Mouse (Mus musculus) left cerebral cortex, postnatal 25 days (tissue): ENCODE data around the gene Csrp1. TPM values are rescaled to one million over a fixed set of nuclear protein-coding genes. Genes with fewer than 3 reads are reported as not detected.

Experiments used
- DNase-seq, 2 experiments: peaks; one replicate each; pipeline ENCODE4 v3.0.0; 2022; ENCODE audit warnings: low spot score in 2 of 2, mixed read lengths in 1 of 2
- intact Hi-C: fragments of 180-260 bp; cut with DNase I; formaldehyde crosslinking; loops from one replicate; pipeline ENCODE4 v1.15.1; 2025
- total RNA-seq, 2 experiments: library from RNA; stranded (reverse); gene quantifications; 2 replicates each; pipeline ENCODE4 v1.2.3; 2021

The Csrp1 gene
- total RNA-seq, 2 experiments from 2014 or later, result 179 to 206 TPM

DNA sequence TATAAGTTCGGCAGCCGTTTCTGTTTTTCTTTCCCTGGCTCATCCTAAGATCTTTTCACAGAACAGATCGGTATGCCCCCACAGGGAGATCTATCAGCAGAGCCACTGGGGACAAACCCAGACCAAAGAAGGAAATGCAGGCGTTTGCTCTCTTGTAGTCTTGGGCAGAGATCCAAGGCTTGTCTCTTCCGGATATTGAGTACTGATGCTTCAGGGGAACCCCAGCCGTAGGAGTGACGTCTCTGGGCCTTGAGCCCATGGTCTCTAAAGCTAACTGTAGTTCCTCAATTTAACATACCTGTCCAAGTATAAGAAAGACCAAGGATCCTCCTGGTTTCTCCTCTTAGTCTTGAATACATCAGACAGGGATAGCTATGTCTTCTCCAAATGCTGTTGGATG lies 6.1 kb downstream of the Csrp1 start:
- no peak for DNase-seq
- intact Hi-C loops, result no loop called here

DNA sequence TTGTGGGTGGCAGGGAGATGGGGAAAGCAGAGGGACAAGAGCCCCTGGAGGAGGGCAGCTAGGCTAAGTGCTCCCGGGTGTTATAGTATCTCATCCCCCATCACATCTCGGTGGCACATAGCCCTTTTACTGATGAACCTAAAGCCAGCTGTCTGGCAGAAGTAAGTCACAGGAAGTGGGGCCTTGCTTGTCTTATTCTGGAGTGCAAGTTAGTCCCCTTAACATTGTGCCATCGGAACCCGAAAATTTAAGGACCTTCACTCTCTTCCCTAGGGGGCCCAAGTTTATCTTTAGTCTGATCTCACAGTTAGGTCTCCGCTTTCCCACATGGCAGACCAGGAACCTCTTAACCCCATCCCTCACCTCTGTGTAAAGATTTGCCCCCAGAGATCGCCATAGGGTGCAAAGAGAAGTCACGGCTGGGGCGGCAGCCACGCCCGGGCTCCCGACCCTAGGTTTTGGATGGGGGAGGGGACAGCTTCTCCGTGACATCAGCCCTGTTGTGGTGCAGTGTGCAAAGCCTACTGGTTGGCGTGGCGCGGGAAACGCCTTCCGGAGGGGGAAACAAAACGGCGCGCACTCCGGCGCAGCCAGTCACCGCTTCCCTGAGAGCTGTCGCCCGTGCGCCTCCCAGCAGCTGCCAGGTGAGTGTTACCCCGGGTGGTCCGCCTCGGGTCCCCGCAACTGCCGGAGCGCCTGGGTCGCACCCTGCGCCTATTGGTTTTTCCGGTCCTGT lies 8.9 kb downstream of the Csrp1 start:
- intact Hi-C loops, result no loop called here
- peak; percentile 80 to 87 for DNase-seq

DNA sequence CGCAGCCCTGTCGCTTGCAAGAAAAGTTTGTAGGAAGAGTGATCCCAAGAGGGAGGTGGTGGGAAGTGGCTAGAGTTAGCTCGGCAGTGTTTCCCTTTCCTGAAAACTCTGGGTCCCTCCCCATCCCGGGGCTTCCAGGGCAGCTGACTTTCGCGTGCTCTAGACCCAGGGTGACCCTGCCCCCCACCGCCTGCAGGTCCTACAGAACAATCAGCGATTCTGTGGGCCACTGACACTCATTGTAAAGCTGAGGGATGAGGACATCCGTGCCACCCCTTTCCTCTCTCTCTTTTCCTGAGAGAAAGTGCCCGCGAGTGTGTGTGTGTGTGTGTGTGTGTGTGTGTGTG lies 9.5 kb downstream of the Csrp1 start:
- intact Hi-C loops, result no loop called here
- DNase-seq, result no peak

DNA sequence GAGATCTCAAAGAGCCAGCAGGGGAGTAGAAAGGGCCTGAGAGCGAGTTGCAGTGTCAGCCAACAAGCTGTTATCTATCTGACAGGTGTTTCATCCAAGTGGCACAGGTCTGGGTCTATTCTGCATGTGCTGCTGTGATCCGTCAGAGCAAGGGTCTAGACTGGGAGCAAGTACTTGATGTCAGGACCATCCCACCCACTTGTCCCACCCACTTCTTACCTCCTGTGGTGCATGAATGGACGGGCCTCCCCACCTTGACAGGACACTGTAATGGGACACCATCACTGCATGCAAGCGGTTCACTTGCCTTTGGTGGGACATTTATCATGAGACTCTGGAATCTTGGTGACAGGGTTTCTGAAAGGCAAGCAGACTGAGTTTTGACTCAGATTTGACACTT lies 10.0 kb downstream of the Csrp1 start:
- DNase-seq, result no peak
- intact Hi-C loops, result no loop called here

DNA sequence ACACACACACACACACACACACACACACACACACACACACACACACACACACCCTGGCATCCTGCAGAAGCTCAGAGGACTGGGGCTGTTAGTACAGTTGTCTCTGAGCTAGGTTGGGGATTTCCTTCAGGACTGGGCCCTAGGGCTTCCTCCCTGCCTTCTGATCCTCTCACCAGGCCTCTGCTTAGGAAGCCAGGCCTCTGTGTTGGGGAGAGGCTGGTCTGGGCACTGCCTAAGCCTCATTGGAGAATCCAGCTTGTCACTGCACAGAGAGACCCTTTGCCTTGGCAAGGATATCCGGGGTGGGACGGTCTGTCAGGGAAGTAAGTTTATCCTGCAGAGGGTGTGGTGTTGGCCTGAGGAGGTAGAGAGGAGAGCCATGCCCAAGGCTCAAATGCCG lies 10.4 kb downstream of the Csrp1 start:
- no peak for DNase-seq
- intact Hi-C loops, result no loop called here

DNA sequence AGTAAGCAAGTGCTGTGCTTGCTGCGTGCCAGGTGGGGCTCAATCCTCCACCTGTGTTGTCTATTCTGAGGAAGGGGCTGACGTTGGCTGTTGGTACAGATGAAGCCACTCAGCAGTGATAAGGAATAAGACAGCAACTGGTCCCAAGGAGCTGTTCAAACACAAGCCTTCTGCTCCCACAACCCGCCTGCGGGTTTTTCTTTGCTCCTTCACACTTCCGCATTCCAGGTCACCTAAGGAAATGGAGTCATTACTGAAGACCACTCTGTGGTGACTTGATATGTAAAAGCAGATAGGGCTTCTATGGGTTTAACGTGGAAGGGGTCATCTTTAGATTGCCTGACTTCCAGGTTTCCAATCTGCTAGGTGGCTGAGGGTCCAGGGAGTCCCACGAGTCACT lies 11.5 kb downstream of the Csrp1 start:
- intact Hi-C loops, result no loop called here
- DNase-seq, result no peak

DNA sequence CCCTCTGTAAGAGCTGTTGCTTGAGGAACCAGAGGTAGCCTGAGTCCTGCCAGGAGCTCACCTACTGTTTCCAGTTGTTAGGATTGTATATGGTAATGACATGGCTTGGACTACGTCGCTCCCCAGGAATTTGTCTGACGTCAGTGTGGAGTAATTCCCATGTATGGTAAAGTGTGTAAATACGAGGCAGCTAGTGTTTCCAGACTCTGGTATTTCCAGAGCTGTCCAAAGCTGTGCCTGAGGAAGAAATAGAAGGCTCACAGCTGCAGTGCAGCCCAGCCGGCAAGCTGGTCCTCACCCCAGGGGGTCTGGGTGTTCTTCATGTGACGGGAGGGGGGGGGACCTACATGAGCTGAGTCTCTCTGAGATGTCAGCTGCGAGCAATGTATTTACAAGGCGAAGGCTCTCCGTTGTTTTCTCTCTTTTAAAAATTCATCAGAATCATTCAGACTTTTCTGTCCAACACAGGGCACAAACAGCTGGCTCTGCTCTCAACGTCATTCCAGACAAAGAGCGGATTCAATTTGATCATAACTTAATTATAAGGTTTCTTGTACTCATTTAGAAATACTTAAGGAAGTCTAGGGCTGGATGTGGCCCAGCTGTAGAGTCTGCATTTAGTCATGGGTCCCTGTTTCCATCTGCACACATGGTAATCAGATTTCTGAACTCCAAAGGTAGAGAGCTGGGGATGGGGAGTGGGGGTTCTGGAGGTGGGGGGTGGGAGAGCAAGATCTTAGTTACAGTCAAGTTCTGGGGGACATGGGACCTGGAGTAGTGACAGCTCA lies 12.2 kb downstream of the Csrp1 start:
- intact Hi-C loops, result no loop called here

DNA sequence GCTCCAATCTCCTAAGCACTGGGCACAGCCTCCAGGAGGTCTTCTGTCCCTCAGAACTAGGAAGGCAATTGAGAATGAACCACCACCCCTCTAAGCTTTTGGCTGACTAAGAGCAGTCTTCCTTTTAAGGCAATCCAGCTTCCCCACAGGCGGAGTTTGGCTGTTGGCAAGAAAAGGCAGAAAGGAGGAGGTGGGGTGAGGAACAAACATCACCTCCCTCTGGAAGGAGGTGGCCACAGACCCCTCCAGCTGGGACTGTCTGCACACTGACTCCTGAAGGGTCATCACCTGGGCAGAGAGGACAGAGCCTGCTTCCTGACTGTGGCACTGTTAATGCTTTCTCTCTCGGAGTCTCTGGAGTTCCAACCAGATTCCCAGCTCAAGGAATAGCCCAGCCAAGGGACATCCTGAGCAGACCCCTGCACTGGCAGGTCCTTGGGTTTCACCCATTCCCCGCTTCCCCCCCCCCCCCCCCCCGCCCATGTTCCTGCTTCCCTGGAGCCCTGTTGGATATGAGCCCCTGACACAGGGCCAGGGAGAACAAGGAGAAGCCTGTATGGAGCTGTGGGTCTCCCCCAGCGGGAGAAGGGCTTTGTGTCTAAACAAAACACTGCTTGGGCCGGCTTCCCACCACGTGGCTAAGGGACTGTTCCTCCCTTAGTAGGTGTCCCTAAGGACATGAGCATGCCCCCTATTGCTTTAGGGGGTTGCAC lies 14.5 kb downstream of the Csrp1 start:
- intact Hi-C loops, result no loop called here
- peak; percentile 43 to 73 for DNase-seq

More for the DNA sequence above, 12.2 kb downstream of the Csrp1 start:
- DNase-seq, result no peak

DNA sequence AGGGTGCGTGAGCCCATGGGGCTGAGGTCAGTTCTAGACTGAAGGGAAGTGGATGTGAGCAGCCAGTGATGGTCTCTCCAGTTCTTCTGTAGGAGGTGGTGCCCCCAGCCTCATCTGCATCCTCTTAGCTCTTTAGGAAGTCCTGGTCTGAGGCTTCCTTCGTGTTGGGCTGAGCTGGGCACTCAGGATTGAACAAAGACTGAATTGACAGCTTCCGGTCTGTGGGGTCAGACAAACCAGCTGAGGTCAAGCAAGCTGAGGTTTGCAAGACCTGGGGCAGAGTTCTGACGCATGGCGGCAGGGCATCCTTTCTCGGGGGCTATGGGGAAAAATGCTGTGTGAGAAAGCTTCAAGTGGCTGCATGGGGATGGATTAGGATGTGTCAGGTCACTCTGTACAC lies 15.6 kb downstream of the Csrp1 start:
- intact Hi-C loops, result no loop called here

DNA sequence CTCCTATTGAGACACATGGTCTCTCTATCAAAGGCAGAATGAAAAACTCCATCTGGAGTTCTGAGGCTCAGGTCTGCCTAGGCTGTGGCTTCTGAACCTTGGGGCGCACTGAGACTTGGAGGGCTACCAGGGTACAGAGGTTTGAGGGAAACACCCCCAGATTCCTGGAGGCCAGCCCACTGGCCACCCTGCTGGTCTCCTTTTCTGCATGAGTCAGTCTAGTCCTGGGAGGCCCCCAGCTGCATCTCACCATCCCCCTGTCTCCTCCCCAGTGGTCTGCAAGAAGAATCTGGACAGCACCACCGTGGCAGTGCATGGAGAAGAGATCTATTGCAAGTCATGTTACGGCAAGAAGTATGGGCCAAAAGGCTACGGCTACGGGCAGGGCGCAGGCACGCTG lies 25.1 kb downstream of the Csrp1 start:
- DNase-seq, result no peak
- intact Hi-C loops, result no loop called here

More for the DNA sequence above, 15.6 kb downstream of the Csrp1 start:
- DNase-seq, result no peak

DNA sequence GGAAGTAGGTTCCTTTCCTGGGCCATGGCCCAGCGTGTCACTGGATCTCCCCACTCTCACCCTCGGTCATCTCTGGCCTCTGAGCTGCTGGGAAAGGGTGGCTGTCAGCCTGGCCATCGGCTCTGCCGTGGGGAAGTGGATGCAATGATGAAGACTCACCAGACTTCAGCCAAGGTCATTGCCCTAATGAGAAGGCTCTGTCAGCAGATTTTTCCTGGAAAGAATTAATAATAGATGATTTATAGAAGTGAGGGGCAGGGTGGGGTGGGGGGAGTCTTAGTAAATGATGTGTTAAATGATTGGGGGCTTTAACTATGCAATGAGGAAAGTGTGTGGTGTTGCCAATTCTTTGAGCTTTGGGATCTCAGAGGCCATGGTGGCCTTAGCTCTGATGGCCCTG lies 26.4 kb downstream of the Csrp1 start:
- intact Hi-C loops, result no loop called here
- no peak for DNase-seq

DNA sequence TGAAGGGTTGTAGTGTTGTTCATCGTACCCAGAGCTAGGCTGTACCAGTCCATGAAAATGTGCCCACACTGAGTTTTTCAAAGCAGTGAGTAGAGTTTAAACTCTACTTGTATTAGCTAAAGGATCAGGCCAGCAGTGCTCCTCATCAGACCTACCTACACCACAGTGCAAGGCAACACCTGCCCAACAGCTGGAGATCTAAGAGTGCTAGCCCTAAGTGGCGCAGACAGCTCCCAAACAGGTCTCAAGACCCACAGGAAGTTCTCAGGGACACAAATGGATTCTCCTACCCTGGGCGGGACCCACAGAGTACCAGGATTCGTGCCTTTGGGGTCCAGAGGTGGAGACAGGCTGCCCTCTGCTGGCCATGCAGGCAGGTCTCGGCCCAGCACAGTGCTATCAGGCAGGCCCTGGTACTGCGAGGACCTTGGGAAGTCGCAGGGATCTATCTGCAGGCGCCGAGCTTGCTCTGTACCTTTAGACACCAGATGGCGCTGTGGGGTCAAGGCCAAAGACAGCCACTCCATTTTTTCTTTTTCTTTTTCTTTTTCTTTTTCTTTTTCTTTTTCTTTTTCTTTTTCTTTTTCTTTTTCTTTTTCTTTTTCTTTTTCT lies 33.0 kb downstream of the Csrp1 start:
- peak; percentile 90 to 96 for DNase-seq

DNA sequence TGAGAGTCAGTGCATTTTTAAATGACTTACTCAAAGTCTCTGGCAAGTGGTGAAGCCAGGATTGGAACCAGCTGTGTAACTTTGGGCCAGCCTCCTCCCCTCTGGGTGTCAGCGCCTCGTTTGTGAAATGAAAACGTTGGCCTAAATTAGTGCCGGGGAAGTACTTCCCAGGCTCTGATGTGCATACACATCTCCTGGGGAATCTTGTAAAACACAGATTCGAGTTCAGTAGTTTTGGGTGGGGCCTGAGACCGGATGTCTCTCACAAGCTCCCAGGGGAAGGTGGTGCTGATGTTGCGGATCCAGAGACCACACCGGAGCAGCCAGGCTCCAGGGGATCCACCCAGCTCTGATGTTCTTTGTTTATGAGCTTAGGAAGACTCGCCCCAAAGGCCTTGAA lies 35.4 kb downstream of the Csrp1 start:
- intact Hi-C loops, result no loop called here

More for the DNA sequence above, 33.0 kb downstream of the Csrp1 start:
- intact Hi-C loops, result loop anchor here (1.0 to 2.0 kb wide), 3 partner anchors 28 to 36 kb away; no protein-coding TSS in a partner anchor

DNA sequence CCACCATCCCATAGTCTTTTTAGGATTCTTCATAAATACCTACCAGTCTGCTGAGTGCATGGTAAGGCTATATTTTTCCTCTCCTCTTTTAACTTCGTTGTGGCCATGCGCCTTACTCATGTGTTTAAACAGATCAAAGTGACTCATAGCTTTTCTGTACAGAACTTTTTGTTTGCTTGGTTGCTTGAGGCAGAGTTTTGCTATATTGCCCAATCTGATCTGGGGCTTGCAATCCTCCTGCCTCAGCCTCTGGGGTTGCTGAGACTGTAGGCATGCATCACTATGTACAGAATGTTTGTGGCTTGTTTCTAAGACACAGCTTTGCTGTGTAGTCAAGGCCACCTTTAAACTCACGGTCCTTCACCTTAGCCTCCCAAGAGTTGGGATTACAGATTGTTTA lies 36.1 kb downstream of the Csrp1 start:
- intact Hi-C loops, result no loop called here

More for the DNA sequence above, 35.4 kb downstream of the Csrp1 start:
- no peak for DNase-seq

DNA sequence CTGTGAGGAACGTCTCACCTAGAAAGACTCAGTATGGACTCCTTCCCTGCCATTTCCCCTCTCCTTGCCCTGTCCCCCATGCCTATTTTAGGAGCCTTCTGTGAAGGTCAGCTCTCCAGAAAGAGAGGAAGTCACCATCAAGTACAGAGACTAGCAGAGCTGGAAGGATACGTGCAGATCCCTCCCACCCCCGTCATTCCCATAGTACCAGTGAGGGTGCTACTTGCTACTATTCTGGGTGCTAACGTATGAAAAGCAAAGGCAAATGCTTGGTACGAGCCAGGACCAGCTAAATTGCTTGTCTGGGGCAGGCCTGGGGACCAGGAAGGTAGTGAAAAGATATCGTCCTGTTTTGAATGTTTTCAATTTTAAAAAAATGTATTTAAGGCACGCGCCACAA lies 37.4 kb downstream of the Csrp1 start:
- intact Hi-C loops, result no loop called here
- DNase-seq, result peak in 1 of 2 experiments; percentile 55

More for the DNA sequence above, 36.1 kb downstream of the Csrp1 start:
- DNase-seq, result no peak

DNA sequence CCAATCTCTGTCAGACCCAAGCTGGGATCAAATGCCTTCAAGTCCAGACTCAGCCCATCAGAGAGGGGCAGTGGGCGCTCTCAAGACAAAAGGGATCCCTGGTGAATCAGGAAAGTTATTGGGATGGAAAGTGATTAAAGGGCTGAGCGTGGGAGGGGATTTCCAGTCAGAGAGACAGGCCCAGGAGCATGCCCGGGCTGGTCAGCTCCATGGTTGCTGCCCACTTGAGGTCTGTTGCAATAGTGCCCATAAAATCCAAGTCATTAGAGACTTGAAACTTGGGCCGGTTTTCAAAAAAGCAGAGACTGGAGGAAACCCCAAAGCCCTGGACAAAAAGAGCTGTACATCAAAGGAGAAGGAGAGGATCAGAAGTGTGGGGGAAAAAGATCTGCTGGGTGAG lies 39.8 kb downstream of the Csrp1 start:
- no peak for DNase-seq
- intact Hi-C loops, result no loop called here

DNA sequence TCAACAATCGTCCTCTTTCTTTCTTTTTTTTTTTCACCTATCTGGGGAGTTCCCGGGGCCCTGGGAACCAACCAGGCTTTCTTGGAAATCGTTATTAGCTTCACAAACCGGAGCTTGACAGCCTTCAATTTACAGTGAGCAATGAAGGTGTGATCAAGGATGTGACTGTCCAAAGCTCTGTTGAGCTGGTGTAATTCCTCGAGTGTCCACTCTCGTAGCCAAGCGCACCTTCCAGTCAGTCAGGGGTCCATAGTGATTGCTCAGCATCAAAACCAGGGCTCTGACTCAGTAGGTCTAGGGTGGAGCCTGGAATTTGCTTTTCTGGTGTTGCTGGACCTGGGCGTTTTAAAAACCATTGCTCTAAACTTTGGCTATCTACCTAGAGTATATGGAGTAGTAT lies 40.4 kb downstream of the Csrp1 start:
- DNase-seq, result no peak
- intact Hi-C loops, result no loop called here

DNA sequence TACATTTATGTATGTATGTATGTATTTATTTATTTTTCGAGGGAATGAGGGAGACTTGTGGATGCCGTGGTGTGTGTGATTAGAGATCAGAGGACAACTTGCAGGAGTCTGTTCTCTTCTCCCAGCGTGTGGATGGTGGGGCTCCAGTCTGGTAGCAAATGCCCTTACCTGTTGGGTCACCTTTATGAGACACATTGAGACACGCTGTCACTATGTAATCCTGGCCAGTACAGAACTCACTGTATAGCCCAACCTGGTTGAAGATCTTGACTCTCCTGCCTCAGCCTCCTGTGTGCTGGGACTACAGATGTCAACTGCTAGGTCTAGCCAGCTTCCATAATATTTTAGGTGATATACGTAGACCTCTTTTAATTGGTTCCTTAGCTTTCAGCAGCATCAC lies 41.9 kb downstream of the Csrp1 start:
- no peak for DNase-seq
- intact Hi-C loops, result no loop called here

DNA sequence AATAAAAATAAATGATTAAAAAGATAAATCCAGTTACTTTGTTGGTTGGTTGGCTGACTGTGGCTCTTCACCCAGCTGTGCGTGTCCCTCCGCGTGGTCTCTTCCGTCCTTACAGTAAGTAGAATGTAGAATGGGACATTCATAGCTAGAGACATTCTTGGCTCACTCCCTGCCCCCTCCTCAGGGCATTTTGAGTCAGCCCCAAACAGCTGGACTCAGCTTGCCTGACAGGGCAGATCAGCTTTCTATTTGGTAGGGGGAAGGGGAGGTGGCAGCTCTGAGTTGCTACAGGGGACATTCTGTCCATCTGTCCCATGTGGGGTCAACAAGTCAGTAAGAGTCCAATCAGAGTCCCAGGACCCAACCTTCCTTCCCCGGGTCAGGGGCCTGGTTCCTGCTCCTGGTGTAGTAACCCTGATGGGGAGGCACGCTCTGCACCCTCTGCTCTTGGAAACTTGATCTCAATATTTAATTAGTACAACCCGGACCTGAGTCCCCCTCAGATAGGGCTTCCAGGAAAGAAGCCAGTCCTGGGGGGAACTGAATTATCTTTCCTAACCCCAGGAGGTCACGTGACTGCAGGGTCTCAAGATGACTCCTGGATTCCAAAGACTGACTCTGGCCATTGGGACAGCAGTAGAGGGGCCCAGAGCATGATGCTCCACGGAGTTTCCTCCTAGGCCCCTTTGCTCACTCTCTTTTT lies 43.8 kb downstream of the Csrp1 start:
- DNase-seq, result no peak

DNA sequence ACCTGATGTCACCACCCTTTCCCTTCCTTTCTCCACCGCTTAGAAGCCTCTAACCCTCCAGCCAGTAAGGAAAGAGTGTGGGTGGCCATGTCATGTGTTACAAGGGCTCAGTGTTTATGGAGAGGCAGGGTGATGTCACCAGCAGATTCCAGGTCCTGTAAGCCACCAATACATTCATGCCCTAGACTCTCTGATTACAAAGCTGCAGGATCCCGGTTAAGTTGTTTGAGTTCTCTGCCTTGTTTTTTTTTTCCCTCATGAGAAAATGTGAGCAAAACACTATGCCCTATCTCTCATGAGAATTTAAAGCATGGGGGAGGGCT lies 44.3 kb downstream of the Csrp1 start:
- DNase-seq, result no peak
- intact Hi-C loops, result no loop called here

More for the DNA sequence above, 43.8 kb downstream of the Csrp1 start:
- intact Hi-C loops, result no loop called here
